Mouse (Mus musculus): ENCODE measurements around the gene Clec11a. TPM values are rescaled to one million over a fixed set of nuclear protein-coding genes. Genes with fewer than 3 reads are reported as not detected.

Clec11a gene
- 24.0 and 31.1 TPM in 2 replicates for polyA plus RNA-seq (2015; fragmentation: Nextera tagmentation; extraction: Ambion mirVana)

GRCm38 (mm10) chr7:44306516-44307240 lies at the start of gene Clec11a:
Clec11a (minus strand) TSS chr7:44306902.
- peak within 1 kb of the TSS; percentile 87 for H3K27ac ChIP-seq
- no peaks in the 10 kb centered on the region for H3K36me3 ChIP-seq
- 48% methylated on average over 6 of the region's 6 CpGs for WGBS
- peaks cover 67% of the 10 kb centered on the region for H3K4me1 ChIP-seq
- H3K4me2 ChIP-seq: peak within 1 kb of the TSS; percentile 71
- H3K27me3 ChIP-seq: peaks cover 9% of the 10 kb centered on the region; the same call in 1 of the 2 replicates
- H3K9me3 ChIP-seq: no peaks in the 10 kb centered on the region
- peak within 1 kb of the TSS; percentile 60 for H3K4me3 ChIP-seq
- no peak for ATAC-seq (ENCODE audit: insufficient number of reproducible peaks, low FRiP score, low TSS enrichment, low read depth)
- H3K9ac ChIP-seq: 0 out of 2 replicates have a peak within 1 kb of the TSS, but pooled peaks have one; percentile 23

- no peak for ATAC-seq (ENCODE audit: insufficient number of reproducible peaks, low FRiP score, low TSS enrichment, low read depth)
- no peaks in the 10 kb centered on the region for H3K9me3 ChIP-seq
- H3K36me3 ChIP-seq: no peaks in the 10 kb centered on the region
- H3K4me3 ChIP-seq: no peak overlapping the region
- H3K4me2 ChIP-seq: no peak overlapping the region
- H3K4me1 ChIP-seq: peaks cover 72% of the 10 kb centered on the region
- 75% methylated on average over 6 of the region's 6 CpGs for WGBS
- no peak overlapping the region for H3K27ac ChIP-seq
- H3K9ac ChIP-seq: no peak overlapping the region
- peaks cover 93% of the 10 kb centered on the region for H3K27me3 ChIP-seq
Observed at GRCm38 (mm10) chr7:44355411-44355810, 48.7 kb upstream of the Clec11a start.

- Histone ChIP-seq H3K4me3 (peak overlapping the region; percentile 23), H3K4me1 (peaks cover 57% of the 10 kb centered on the region), H3K9me3 (no peaks in the 10 kb centered on the region), H3K4me2 (peak overlapping the region; percentile 33), H3K27ac (no peak overlapping the region), H3K9ac (no peak overlapping the region), H3K27me3 (peaks cover 90% of the 10 kb centered on the region), H3K36me3 (no peaks in the 10 kb centered on the region)
- 1% methylated on average over 35 of the region's 35 CpGs for WGBS
- ATAC-seq (ENCODE audit: insufficient number of reproducible peaks, low FRiP score, low TSS enrichment, low read depth): no peak
Observed at GRCm38 (mm10) chr7:44353601-44354340, 47.1 kb upstream of the Clec11a start.

DNA sequence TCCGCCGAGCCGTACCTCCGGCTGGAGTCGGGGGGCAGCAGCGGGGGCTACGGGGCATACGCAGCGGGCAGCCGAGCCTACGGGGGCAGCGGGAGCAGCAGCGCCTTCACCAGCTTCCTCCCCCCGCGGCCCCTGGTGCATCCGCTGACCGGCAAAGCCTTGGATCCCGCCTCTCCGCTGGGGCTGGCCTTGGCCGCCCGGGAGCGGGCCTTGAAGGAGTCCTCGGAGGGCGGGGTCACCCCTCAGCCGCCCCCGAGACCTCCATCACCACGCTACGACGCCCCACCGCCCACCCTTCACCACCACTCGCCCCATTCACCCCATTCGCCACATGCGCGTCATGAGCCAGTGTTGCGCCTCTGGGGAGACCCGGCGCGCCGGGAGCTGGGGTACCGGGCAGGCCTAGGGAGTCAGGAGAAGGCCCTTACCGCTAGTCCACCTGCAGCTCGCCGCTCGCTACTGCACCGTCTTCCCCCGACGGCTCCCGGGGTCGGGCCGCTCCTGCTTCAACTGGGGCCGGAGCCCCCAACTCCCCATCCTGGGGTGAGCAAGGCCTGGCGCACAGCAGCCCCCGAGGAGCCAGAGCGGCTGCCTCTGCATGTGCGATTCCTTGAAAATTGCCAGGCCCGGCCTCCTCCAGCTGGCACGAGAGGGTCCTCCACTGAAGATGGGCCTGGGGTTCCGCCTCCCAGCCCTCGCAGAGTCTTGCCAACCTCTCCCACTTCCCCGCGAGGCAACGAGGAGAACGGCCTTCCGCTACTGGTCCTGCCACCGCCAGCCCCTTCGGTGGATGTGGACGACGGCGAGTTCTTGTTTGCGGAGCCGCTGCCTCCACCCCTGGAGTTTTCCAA lies 46.3 kb upstream of the Clec11a start:
- 2% methylated on average over 67 of the region's 71 CpGs for WGBS
- Histone ChIP-seq H3K27ac (no peak overlapping the region), H3K9ac (no peak overlapping the region), H3K9me3 (no peaks in the 10 kb centered on the region), H3K4me2 (peak overlapping the region; percentile 33), H3K4me1 (peaks cover 55% of the 10 kb centered on the region), H3K4me3 (peak overlapping the region; percentile 23), H3K27me3 (peaks cover 88% of the 10 kb centered on the region), H3K36me3 (no peaks in the 10 kb centered on the region)
- ATAC-seq (ENCODE audit: insufficient number of reproducible peaks, low FRiP score, low TSS enrichment, low read depth): no peak

DNA sequence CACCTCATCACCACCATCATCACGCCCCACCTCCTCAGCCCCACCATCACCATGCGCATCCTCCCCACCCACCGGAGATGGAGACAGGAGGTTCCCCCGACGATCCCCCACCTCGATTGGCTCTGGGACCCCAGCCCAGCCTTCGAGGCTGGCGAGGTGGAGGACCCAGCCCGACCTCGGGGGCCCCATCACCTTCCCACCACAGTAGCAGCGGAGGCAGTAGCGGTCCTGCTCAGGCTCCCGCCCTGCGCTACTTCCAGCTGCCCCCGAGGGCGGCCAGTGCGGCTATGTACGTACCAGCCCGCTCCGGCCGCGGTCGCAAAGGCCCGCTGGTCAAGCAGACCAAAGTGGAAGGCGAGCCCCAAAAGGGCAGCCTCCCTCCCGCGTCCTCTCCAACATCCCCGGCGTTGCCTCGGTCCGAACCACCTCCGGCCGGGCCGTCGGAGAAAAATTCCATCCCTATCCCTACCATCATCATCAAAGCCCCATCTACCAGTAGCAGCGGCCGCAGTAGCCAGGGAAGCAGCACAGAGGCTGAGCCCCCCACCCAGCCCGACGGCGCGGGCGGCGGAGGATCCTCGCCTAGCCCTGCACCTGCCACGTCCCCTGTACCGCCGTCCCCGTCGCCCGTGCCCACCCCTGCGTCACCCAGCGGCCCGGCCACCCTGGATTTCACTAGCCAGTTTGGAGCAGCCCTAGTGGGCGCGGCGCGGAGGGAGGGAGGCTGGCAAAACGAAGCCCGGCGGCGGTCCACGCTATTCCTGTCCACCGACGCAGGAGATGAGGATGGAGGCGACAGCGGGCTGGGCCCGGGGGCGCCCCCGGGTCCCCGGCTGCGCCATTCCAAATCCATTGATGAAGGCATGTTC lies 45.4 kb upstream of the Clec11a start:
- Histone ChIP-seq H3K4me1 (peaks cover 47% of the 10 kb centered on the region), H3K27me3 (peaks cover 88% of the 10 kb centered on the region), H3K9ac (0 out of 2 replicates have a peak overlapping the region, but pooled peaks have one; percentile 14), H3K4me2 (peak overlapping the region; percentile 33), H3K27ac (no peak overlapping the region), H3K36me3 (no peaks in the 10 kb centered on the region), H3K4me3 (peak overlapping the region; percentile 23), H3K9me3 (no peaks in the 10 kb centered on the region)
- WGBS: 3% methylated on average over 70 of the region's 71 CpGs
- ATAC-seq (ENCODE audit: insufficient number of reproducible peaks, low FRiP score, low TSS enrichment, low read depth): no peak

GRCm38 (mm10) chr7:44350957-44351711 lies 44.4 kb upstream of the Clec11a start:
- H3K4me2 ChIP-seq: peak overlapping the region; percentile 47
- no peaks in the 10 kb centered on the region for H3K9me3 ChIP-seq
- H3K4me3 ChIP-seq: peak overlapping the region; percentile 24
- peaks cover 6% of the 10 kb centered on the region; the same call in 1 of the 2 replicates for H3K36me3 ChIP-seq
- H3K9ac ChIP-seq: no peak overlapping the region
- H3K27me3 ChIP-seq: peaks cover 84% of the 10 kb centered on the region
- WGBS: 3% methylated on average over 25 of the region's 25 CpGs
- H3K27ac ChIP-seq: no peak overlapping the region
- peaks cover 41% of the 10 kb centered on the region for H3K4me1 ChIP-seq
- ATAC-seq (ENCODE audit: insufficient number of reproducible peaks, low FRiP score, low TSS enrichment, low read depth): 0 out of 2 replicates have a peak, but pooled peaks have one; percentile 21

DNA sequence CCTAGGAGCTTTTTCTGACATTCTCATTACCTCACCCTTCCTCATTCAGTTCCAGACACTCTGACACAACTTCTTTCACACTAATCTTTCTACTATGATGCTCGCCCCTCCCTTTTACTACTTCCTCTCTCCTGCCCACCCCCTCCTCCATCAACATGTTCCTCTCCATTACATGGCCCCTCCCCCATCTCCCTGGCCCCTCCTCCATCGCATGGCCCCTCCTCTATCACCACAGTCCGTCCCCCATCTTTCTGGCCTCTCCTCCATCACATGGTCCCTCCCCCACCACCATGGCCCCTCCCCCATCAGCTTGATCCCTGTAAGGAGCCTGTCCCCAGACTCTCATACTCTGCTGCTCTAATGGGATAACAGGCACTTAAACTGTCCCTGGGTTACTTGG lies 42.3 kb upstream of the Clec11a start:
- WGBS: 21% methylated on average over 3 of the region's 3 CpGs
- H3K9me3 ChIP-seq: no peaks in the 10 kb centered on the region
- no peak for ATAC-seq (ENCODE audit: insufficient number of reproducible peaks, low FRiP score, low TSS enrichment, low read depth)

DNA sequence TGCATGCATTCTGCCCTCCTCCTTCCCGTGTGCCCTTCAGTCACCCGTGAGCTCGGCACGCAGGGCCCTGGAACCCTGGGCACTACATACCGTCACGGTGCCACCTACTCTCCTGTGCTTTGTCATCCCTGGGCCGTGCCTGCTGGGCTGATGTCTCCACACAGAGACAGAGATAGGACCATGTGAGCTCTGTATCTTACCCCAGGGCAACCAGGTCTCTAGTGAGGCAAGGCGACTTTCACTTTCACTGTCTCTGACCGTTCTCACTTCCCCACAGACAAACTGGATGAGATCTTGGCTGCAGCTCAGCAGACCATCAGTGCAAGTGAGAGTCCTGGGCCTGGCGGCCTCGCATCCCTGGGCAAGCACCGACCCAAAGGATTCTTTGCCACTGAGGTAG lies 37.9 kb upstream of the Clec11a start:
- Histone ChIP-seq H3K27ac (no peak overlapping the region), H3K27me3 (peaks cover 53% of the 10 kb centered on the region), H3K4me2 (no peak overlapping the region), H3K36me3 (peaks cover 18% of the 10 kb centered on the region), H3K9ac (no peak overlapping the region), H3K9me3 (no peaks in the 10 kb centered on the region), H3K4me3 (no peak overlapping the region), H3K4me1 (peaks cover 3% of the 10 kb centered on the region; the same call in 1 of the 2 replicates)
- WGBS: 72% methylated on average over 12 of the region's 12 CpGs
- ATAC-seq (ENCODE audit: insufficient number of reproducible peaks, low FRiP score, low TSS enrichment, low read depth): no peak

More for the DNA sequence above, 42.3 kb upstream of the Clec11a start:
- Histone ChIP-seq H3K27me3 (peaks cover 73% of the 10 kb centered on the region), H3K27ac (no peak overlapping the region), H3K4me3 (no peak overlapping the region), H3K9ac (no peak overlapping the region), H3K36me3 (peaks cover 18% of the 10 kb centered on the region), H3K4me1 (peaks cover 37% of the 10 kb centered on the region), H3K4me2 (no peak overlapping the region)

- no peak for ATAC-seq (ENCODE audit: insufficient number of reproducible peaks, low FRiP score, low TSS enrichment, low read depth)
- peaks cover 18% of the 10 kb centered on the region for H3K36me3 ChIP-seq
- peaks cover 3% of the 10 kb centered on the region; the same call in 1 of the 2 replicates for H3K4me1 ChIP-seq
- no peak overlapping the region for H3K9ac ChIP-seq
- no peak overlapping the region for H3K27ac ChIP-seq
- H3K9me3 ChIP-seq: no peaks in the 10 kb centered on the region
- no peak overlapping the region for H3K4me2 ChIP-seq
- H3K27me3 ChIP-seq: peaks cover 57% of the 10 kb centered on the region
- H3K4me3 ChIP-seq: no peak overlapping the region
- 18% methylated on average over 10 of the region's 11 CpGs for WGBS
Observed at GRCm38 (mm10) chr7:44343459-44344015, 36.8 kb upstream of the Clec11a start.

- H3K4me2 ChIP-seq: no peak overlapping the region
- no peak overlapping the region for H3K9ac ChIP-seq
- H3K9me3 ChIP-seq: no peaks in the 10 kb centered on the region
- ATAC-seq (ENCODE audit: insufficient number of reproducible peaks, low FRiP score, low TSS enrichment, low read depth): no peak
- peaks cover 3% of the 10 kb centered on the region; the same call in 1 of the 2 replicates for H3K4me1 ChIP-seq
- H3K36me3 ChIP-seq: peaks cover 18% of the 10 kb centered on the region
- no peak overlapping the region for H3K4me3 ChIP-seq
- H3K27me3 ChIP-seq: peaks cover 63% of the 10 kb centered on the region
- no peak overlapping the region for H3K27ac ChIP-seq
- 56% methylated on average over 5 of the region's 5 CpGs for WGBS
Observed at GRCm38 (mm10) chr7:44341714-44342113, 35.0 kb upstream of the Clec11a start.

Data from limb, embryonic 15.5 days (tissue).